Mouse (Mus musculus) intestine, postnatal 0 days (tissue): ENCODE measurements around the gene Wwc1. TPM values are rescaled to one million over a fixed set of nuclear protein-coding genes. Genes with fewer than 3 reads are reported as not detected.
A peak's percentile ranks its signal among the peaks of the same experiment; 100 is the strongest.

Experiments
- ATAC-seq: fragments of 200-750 bp; cut with Nextera tagmentation; 2 replicates; pipeline ENCODE4 v1.8.0; 2017; ENCODE audit warnings: mild to moderate bottlenecking, moderate TSS enrichment, moderate library complexity
- H3K27ac ChIP-seq: fragments of 300-500 bp; sonication (generic); 2 replicates; pipeline ENCODE4 v1.5.1; 2014; ENCODE audit warnings: mild to moderate bottlenecking, low read depth, low read length, moderate library complexity
- H3K27me3 ChIP-seq: fragments of 300-500 bp; sonication (generic); replicated peaks from 2 replicates; pipeline ENCODE4 v1.6.1; 2014; ENCODE audit warnings: low read length, mixed read lengths; ENCODE audit not compliant: control insufficient read depth, insufficient read depth
- H3K36me3 ChIP-seq: fragments of 300-500 bp; sonication (generic); 2 replicates; pipeline ENCODE4 v1.6.1; 2014; ENCODE audit warnings: mild to moderate bottlenecking, moderate library complexity; ENCODE audit not compliant: control insufficient read depth, insufficient read depth
- H3K4me1 ChIP-seq: fragments of 300-500 bp; sonication (generic); replicated peaks from 2 replicates; pipeline ENCODE4 v1.6.1; 2014; ENCODE audit warnings: antibody characterized with exemption, low read length, mixed read lengths; ENCODE audit not compliant: control insufficient read depth, insufficient read depth
- H3K4me2 ChIP-seq: fragments of 300-500 bp; sonication (generic); replicated peaks from 2 replicates; pipeline ENCODE4 v1.6.1; 2014; ENCODE audit warnings: low read depth, mild to moderate bottlenecking, moderate library complexity
- H3K4me3 ChIP-seq: fragments of 300-500 bp; sonication (generic); 2 replicates; pipeline ENCODE4 v1.5.1; 2014; ENCODE audit warnings: low read depth, low read length
- H3K9ac ChIP-seq: fragments of 300-500 bp; sonication (generic); 2 replicates; pipeline ENCODE4 v1.6.1; 2014; ENCODE audit warnings: mild to moderate bottlenecking, low read depth, low read length
- H3K9me3 ChIP-seq: fragments of 300-500 bp; sonication (generic); 2 replicates; pipeline ENCODE4 v1.6.1; 2016; ENCODE audit warnings: mixed run types; ENCODE audit not compliant: control insufficient read depth
- CTCF ChIP-seq: sonication (generic); IDR thresholded peaks from 2 replicates; pipeline ENCODE4 v1.5.1; 2016; ENCODE audit warnings: low read depth, mild to moderate bottlenecking, control low read depth, antibody characterized with exemption, moderate library complexity
- WGBS: fragments of 180-500 bp; shearing (Covaris S2); extraction: QIAGEN DNeasy Blood & Tissue Kit; methylation state at CpG from one replicate; pipeline ENCODE4 v1.1.7; 2014; 5-methylcytosine and 5-hydroxymethylcytosine counted together
- polyA plus RNA-seq: library from polyadenylated mRNA; unstranded; fragments of >200 nt; fragmentation: Nextera tagmentation; extraction: Ambion mirVana; gene quantifications from 2 replicates; pipeline ENCODE4 v1.2.1, GENCODE M21; 2015

Gene Wwc1
- polyA plus RNA-seq, 1 experiment from 2014 or later = 16.1 TPM

DNA sequence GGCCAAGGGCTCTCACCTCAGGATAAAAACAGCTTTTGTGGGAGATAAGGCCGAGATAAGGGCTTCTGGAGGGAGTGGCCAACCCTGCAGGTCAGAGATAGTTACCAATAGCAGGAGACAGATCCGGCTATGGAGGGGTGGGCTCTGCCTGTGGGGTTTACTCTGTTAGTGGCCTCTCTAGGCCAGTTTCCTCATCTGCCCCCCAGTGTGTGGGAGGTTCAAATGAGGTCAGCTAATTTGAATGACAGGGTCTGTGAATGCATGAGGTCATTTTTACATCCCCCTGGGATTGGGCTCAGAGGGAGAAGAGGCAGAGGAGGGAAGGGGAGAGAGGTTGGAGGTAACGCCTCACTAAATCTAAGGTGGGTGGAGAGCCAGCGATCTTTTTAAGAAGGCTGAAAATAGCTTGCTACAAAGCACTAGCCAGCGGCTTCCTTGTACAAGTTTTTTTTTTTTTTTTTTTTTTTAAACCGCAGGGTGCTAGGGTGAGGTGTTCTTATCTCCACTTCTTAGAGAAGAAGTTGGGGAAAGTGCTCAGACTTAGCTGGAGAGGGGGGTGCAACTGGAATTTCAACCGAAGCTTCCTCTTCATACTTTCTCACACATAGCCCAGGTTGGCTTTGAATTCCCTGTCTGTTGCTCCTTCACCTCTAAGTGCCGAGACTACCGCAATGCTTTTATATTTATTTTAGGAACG is 20.4 kb upstream of the Wwc1 start:
- no peak overlapping the region for H3K27ac ChIP-seq
- H3K9me3 ChIP-seq = no peaks in the 10 kb centered on the region
- WGBS = 4% methylated on average over 10 of the region's 10 CpGs
- no peak for TF ChIP-seq CTCF
- H3K4me1 ChIP-seq = 0 out of 2 replicates have a peak, but pooled peaks cover 4% of the 10 kb centered on the region
- H3K4me2 ChIP-seq = peak overlapping the region; percentile 63
- no peaks in the 10 kb centered on the region for H3K27me3 ChIP-seq
- H3K9ac ChIP-seq = no peak overlapping the region
- H3K4me3 ChIP-seq = peak overlapping the region; percentile 26
- ATAC-seq = peak; percentile 28
- H3K36me3 ChIP-seq = no peaks in the 10 kb centered on the region

DNA sequence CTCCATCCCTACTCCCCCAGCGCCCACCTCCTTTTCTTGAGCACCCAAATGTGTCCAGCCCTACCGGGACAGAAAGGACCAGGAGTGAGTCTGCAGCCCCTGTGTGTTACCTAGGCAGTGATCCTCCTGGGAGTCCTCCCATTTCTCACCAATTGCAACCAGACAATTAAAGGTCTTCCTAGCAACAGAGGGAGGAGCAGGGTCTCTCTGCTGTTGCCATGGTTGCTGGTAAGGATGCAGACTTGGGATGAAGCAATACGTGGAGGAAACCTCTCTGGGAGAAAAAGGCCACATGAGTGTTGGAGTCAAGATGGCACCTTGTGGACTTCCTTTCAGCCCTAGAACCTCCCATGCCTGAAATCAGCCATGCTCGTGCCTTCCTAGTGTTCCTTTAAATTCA is 19.7 kb upstream of the Wwc1 start:
- H3K9me3 ChIP-seq = no peaks in the 10 kb centered on the region
- no peak for TF ChIP-seq CTCF
- H3K4me1 ChIP-seq = 0 out of 2 replicates have a peak, but pooled peaks cover 4% of the 10 kb centered on the region
- no peak overlapping the region for H3K9ac ChIP-seq
- H3K27ac ChIP-seq = no peak overlapping the region
- no peak overlapping the region for H3K4me2 ChIP-seq
- H3K4me3 ChIP-seq = no peak overlapping the region
- H3K27me3 ChIP-seq = no peaks in the 10 kb centered on the region
- WGBS = 33% methylated on average over 4 of the region's 4 CpGs
- no peak for ATAC-seq
- H3K36me3 ChIP-seq = no peaks in the 10 kb centered on the region

DNA sequence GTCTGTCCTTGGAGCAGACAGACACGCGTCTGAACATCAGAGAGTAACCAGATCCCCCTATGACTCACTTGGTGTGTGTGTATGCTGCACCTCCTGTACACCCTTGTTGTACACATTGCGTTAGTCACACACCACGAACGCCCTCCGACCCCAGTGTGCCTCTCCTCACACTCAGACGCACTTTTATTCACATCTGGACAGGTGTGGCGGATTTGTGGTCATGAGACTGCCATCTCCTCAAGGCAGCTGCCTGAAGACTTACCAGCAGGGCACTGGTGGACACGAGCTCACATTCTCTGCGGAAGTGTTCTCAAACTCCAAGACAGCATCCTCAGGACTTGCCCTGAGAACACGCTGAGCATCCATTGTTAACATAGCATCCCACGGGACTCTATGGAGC is 17.7 kb upstream of the Wwc1 start:
- H3K4me2 ChIP-seq = no peak overlapping the region
- 79% methylated on average over 12 of the region's 12 CpGs for WGBS
- ATAC-seq = no peak
- no peak overlapping the region for H3K27ac ChIP-seq
- 0 out of 2 replicates have a peak, but pooled peaks cover 4% of the 10 kb centered on the region for H3K4me1 ChIP-seq
- no peaks in the 10 kb centered on the region for H3K36me3 ChIP-seq
- no peaks in the 10 kb centered on the region for H3K27me3 ChIP-seq
- no peak overlapping the region for H3K4me3 ChIP-seq
- H3K9me3 ChIP-seq = no peaks in the 10 kb centered on the region
- H3K9ac ChIP-seq = no peak overlapping the region
- TF ChIP-seq CTCF = no peak

- no peaks in the 10 kb centered on the region for H3K9me3 ChIP-seq
- no peaks in the 10 kb centered on the region for H3K36me3 ChIP-seq
Observed at GRCm38 (mm10) chr11:35995310-35995709, 15.0 kb upstream of the Wwc1 start.

DNA sequence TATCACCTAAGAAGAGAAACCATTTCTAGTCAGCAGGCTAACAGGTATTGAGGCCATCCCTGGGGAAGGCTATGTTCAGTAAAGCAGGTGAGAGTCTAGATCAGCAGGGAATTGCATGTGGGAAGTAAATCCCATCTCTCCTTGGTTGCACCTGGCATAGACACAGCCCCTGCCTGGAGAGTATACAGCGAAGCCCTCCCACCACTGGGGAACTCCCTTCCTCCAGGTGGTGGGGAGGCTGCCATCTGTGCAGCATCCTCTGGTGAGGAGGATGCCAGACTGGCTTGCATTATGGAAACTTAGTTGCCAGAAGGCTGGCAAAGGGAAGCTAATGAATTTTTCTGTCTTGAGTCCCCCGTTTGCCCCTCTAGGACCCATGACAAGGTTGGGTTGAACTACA is 11.5 kb upstream of the Wwc1 start:
- Histone ChIP-seq H3K4me1 (no peaks in the 10 kb centered on the region), H3K27me3 (no peaks in the 10 kb centered on the region), H3K4me2 (no peak overlapping the region), H3K27ac (no peak overlapping the region), H3K9me3 (no peaks in the 10 kb centered on the region), H3K36me3 (no peaks in the 10 kb centered on the region), H3K4me3 (no peak overlapping the region), H3K9ac (no peak overlapping the region)
- ATAC-seq = no peak
- WGBS = 70% methylated on average over 2 of the region's 2 CpGs
- TF ChIP-seq CTCF = no peak

More at GRCm38 (mm10) chr11:35995310-35995709, 15.0 kb upstream of the Wwc1 start:
- no peak overlapping the region for H3K4me3 ChIP-seq
- no peak overlapping the region for H3K27ac ChIP-seq
- ATAC-seq = no peak
- H3K4me2 ChIP-seq = no peak overlapping the region
- H3K27me3 ChIP-seq = no peaks in the 10 kb centered on the region
- H3K4me1 ChIP-seq = no peaks in the 10 kb centered on the region
- H3K9ac ChIP-seq = no peak overlapping the region
- TF ChIP-seq CTCF = peak; percentile 74

GRCm38 (mm10) chr11:35989967-35990366 is 9.6 kb upstream of the Wwc1 start:
- no peaks in the 10 kb centered on the region for H3K4me1 ChIP-seq
- H3K9ac ChIP-seq = no peak overlapping the region
- no peak for ATAC-seq
- WGBS = 80% methylated on average over 4 of the region's 4 CpGs
- no peak overlapping the region for H3K27ac ChIP-seq
- H3K4me3 ChIP-seq = no peak overlapping the region
- H3K36me3 ChIP-seq = no peaks in the 10 kb centered on the region
- H3K27me3 ChIP-seq = no peaks in the 10 kb centered on the region
- H3K4me2 ChIP-seq = no peak overlapping the region
- no peaks in the 10 kb centered on the region for H3K9me3 ChIP-seq
- no peak for TF ChIP-seq CTCF
